Mouse (Mus musculus) kidney, postnatal 25 days (tissue): ENCODE measurements at regions not wholly inside any gene's neighbourhood (a gene's known extent, or its start where the extent isn't known, plus 50 kb on each side); places are given as distances from the start of the nearest gene placed in this dataset.
A peak's percentile ranks its signal among the peaks of the same experiment; 100 is the strongest.

Experiments
- DNase-seq, 2 experiments: peaks; one replicate each; pipeline ENCODE4 v3.0.0; 2021; ENCODE audit warnings: mixed read lengths in 2 of 2

DNA sequence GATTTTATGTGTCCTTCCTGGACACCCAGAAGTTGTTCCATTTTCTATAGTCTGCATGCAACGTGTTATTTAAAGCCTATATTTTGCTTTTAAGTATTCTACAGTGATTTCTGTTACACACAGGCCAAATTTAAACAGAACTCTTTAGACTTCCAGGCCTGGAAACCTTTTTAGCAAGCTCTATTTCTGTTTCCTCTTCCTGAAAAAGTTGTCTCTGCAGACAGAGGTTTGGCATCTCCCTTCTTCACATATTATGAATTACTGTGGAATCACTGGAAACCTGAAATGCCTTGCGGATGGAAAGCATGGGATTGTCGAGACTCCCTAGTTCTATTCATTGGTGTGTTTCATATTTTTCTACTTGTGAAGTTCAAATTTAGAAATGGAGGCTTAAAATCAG lies 530.7 kb downstream of the Cd109 start:
- no peak for DNase-seq

DNA sequence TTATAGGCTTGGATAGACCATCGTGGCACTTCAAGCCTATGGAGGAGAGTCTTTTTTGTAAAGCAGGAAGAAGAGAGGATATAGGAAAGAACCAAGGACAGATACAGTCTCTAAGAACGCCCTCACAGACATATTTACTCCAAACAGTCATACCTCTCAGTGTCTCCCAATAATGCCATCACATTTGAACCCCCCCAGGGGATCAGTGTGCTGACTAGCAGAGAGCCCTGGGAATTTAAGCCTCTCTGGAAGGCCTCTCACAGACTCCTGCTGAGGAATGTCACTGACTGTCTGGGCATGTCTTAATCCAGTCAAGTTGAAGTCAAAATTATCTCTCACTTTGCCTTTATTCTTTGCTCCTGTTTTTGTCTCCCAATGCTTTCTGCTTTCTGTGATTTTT lies 550.2 kb downstream of the Cd109 start:
- DNase-seq, result no peak

DNA sequence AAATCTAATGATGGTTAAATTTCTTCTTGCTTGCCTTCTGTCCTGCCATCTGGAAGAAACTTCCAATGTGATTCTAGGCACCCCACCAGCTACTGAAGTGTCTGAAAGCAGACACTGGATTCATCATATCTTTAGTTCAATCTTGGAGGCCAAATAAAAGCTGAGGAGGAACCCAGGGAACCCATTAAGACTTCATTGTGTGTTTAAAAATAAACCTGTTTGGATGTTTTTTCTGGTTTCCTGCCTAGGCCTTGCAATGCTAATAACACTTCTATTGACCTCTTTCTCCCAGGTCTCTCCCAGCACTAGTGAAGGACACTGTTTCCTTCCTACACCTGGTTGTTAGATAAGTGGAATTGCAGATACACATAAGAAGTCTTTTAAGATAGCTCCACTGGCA lies 545.6 kb downstream of the Col12a1 start:
- no peak for DNase-seq

DNA sequence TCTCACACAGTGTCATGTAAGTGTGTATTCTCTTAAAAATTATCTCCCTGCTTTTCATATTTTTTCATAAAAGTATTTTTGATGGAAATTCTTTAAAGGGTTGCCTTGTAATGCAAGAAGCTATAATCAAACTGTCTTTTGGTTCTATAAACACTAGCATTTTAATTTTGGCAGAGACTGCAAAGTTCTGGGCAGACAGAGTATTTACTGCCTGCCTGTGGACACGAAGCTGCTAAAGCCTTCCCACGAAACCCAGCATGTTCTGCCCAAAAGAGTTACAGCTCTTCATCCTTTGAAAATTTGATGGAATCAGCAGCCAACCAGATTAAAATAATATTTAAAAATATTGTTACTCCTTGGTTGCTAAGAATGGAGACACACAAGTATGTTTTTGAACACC lies 538.7 kb downstream of the Col12a1 start:
- DNase-seq, result no peak

DNA sequence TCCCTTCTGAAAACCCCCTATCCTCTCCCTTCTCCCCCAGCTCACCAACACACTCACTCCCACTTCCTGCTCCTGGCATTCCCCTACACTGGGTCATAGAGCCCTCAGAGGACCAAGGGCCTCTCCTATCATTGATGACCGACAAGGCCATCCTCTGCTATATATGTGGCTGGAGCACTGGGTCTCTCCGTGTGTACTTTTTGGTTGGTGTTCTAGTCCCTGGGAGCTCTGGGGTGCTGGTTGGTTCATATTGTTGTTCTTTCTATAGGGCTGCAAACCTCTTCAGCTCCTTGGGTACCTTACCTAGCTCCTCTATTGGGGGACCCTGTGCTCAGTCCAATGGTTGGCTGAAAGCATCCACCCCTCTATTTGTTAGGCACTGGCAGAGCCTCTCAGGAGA lies 523.2 kb downstream of the Col12a1 start:
- no peak for DNase-seq

DNA sequence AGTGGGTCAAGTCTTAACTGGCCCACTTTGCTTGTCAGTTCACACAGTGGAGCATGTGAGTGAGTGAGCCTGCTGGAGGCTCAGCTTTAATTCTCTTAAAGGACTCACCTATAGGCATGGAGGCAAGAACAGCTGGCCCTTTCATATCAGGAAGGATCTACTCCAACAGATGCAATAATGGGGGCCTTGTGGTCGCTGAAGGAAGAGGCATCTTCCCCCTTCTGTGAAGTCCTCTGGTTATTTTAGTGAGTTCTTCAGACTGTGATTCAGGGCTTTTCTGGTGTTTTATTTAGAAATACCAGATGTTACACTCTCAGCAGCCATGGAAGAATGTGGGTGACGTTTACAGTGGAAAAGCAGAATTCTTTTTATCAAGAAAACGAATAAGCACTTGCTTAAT lies 516.9 kb downstream of the Col12a1 start:
- no peak for DNase-seq

DNA sequence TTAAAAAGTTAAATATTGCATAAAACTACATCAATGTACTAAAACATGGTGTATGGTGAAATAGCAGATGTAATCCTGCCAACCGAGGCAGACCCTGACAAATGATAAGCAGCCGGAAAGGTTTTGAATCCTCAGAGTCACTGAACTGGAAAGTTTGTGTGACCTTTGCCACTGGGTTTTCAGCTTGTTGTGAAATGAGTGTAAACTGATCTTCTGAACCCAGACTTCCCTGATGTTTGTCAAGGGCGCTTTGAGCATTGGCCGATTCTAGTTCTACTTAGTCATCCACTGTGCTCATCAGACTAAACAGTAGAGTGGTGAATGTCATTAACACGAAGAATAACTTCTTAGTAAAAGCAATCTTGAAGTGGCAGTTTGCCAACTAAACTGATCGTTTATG lies 505.3 kb downstream of the Col12a1 start:
- peak; percentile 9 to 32 for DNase-seq

DNA sequence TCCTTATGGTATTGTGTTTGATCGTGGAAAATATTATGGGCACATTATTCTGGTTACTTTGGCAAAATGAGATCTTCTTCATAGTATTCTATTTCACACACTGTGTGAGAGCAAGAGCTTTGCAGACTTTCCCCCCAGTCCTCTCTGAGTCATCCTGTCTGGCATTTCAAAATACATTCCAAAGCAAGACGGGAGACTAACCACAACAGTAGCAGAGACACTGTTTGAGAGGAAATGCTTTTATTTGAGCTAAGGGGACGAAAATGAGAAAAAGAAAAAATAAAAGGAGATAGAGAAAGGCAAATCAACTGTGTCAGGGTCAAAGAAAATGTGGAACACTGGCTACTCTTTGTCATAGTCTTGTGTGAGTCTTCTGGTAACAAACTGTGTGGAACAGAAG lies 502.6 kb downstream of the Col12a1 start:
- no peak for DNase-seq

DNA sequence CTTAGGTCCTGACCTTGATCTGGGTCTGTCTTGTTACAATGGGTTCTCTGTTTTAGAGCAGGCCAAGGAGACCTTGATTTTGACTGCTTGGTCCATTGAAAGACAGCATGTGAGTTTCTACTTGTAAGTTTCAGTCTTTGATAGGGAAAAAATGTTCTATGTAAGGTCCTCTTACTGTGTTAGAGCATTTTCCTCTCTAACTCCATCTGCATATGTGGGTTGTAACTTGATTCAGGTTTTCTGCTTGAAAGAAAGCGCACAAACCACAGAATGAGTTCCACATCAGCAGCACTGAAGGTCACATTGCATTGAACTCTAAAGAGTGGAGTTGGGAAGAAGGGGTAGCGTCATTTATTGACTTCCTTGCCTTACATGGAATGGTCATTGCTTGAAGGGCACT lies 502.2 kb downstream of the Col12a1 start:
- DNase-seq, result no peak

DNA sequence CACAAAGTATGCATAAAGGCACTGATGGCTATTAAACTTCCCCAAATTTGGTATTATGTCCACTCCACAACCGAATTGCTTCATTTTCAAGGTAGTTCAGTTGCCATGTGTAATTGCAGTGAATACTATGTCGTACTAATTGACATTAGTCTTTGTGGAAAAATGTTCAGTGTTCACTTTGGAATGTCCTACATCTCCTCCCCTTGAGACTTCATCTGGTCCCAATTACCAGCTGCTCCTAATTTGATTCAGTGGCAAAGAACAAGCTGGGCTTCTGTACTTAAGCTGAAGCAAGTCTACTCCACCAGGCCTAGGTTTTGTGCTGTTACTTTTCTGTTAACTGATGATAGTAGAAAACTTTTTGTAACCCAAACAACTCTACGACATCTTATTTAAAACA lies 485.6 kb downstream of the Col12a1 start:
- no peak for DNase-seq

DNA sequence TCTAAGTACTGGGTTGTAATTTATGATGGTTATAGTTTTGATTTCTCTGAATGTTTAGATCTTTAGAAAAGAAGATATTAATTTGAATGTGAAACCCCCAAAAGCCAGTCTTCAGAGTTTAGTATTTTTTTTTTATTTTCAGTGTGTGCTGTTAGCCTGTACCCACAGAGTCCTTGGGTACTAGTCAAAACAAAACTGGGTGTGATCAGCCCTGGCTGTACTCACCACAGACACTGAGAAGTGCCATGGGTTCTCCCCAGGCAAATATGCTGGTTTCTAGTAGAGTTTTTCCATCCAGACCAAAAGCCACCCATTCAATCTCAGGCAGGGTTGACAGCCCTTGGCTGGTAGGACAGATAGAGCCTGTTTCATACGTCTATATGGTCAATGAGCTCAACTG lies 484.9 kb downstream of the Col12a1 start:
- DNase-seq, result no peak

DNA sequence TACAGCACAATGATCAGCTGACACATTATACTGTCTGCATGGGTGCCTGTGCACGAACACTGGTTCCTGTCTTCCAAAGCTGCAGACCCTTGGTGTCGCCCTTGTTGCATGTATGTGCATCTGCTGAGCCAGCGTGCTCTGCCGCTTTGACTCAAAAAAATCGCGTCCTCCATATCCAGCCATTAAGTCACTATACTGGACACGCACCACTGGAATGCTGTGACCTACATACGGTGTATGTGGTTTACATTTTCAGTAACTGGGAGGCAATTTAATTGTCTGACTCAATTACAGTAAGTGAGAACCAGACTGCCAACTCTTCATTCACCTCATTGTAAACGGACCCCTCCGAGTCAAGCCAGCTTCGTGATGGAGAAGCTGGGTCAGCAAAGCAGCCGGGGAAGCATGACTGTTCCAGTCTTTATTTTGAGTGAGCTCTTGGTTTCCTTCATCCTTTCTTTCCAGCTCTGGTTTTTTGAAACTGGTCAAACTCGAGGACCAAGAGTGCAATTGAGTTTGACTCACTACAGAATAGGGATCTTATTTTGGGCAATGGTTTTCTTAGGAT lies 448.9 kb downstream of the Col12a1 start:
- DNase-seq, result no peak

DNA sequence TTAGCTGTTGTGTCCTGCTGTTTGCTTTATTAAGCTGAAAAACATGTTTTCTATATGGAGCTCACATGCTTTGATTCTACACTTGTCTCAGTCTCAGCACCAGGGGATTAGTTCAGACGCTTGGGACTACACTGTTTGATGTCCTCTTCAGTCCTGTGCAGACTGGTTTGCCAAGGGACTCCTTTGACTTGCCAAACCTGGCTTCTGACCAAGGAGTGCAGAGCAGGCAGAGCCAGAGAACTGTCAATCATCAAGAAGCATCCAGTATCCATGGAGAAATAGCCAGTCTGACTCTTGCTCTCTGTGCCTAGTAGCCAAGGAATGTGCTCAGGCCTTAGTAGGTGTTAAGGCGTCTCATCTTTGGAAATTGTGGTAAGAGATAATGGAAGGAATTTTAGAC lies 448.4 kb downstream of the Col12a1 start:
- no peak for DNase-seq

DNA sequence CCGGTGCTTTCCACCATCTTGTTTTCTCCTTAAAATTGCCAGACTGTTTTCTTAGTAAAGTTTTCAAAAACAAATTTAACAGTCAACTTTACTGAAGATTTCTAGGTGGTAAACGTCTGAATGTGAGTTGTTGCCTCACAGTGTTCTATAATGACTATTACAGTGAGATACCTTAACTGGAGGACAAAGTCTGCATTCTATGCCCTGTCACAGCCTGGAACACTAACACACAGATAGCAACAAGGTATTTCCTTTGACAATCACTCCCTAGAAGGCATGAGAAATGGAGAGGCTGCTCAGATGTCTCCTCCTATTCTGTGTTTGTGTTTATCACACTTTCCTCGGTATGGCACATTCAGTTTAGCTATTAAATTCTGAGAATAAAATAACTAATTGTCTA lies 430.8 kb downstream of the Col12a1 start:
- DNase-seq, result no peak

DNA sequence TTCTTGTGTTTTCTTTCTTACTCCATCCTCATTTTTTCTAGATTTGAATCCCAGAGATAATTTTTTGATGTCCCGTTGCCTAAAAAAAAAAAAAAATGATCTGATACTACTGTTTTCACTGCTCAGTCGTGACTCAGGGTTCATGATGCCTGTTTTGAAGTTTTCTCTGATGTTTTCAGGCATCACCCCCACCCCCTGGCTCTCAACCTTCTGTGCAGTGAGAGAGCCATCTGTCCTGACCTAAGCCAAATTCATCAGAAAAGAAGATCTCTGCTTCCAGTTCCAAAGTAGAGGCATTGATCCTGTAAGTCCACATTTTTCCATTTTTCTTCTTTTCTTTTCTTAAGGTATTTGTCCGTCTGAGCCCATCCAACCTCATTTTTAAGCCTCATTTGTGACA lies 423.3 kb downstream of the Col12a1 start:
- DNase-seq, result no peak

DNA sequence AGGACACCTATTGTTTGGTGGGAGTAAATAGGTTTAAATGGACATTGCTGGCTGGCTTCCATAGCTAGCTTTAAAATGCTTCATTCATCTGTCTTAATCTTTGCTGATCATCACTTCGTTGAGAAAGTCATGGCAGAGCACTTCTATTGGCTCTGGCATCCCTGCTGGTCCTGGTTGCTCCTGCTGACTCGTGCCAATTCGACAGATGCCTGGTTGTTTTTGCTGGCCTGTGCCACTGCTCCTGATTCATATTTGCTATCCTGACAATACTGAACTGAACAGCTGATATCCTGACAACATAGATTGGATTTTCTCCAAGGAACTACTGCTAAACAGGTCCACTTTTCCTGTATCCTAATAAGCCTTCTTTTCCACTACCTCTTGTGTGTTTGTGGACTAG lies 417.1 kb downstream of the Col12a1 start:
- DNase-seq, result no peak

DNA sequence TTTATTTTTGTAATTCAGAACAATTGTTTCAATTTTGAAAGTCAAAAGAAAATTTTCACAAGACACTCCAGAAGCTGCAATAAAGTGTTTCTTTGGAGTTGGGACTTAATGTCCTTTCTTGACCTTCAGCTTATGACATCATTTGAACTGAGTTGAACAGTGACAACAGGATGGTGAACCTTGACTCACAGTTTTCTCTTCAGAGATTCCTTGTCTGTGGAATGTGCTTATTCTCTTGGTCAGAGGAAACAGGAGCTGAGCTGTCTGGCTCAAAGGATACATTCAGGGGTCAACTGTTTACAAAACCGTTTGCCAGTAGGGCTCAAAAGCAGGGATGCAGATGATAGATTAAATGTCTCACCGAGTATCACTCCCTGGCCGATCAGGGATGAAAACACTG lies 408.0 kb downstream of the Col12a1 start:
- no peak for DNase-seq

DNA sequence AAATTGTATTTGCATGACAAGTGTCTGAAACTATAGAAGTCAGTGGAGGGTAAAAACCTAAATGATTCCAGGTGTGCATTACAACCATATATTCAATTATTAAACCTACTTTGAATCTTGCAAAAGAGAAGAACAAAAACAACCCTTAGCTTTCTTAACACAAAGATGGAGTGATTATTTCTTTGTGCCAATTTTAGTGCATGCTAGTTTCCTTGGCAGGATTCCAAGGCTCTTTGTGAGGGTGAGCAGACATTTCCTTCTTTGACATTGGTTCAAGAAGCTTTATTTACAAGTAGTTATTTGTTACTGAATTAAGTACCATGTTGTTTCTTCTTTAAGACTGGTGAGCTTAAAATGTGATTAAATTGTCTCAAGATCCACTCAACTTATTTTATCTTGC lies 401.2 kb downstream of the Col12a1 start:
- peak in 1 of 2 experiments; percentile 4 for DNase-seq

DNA sequence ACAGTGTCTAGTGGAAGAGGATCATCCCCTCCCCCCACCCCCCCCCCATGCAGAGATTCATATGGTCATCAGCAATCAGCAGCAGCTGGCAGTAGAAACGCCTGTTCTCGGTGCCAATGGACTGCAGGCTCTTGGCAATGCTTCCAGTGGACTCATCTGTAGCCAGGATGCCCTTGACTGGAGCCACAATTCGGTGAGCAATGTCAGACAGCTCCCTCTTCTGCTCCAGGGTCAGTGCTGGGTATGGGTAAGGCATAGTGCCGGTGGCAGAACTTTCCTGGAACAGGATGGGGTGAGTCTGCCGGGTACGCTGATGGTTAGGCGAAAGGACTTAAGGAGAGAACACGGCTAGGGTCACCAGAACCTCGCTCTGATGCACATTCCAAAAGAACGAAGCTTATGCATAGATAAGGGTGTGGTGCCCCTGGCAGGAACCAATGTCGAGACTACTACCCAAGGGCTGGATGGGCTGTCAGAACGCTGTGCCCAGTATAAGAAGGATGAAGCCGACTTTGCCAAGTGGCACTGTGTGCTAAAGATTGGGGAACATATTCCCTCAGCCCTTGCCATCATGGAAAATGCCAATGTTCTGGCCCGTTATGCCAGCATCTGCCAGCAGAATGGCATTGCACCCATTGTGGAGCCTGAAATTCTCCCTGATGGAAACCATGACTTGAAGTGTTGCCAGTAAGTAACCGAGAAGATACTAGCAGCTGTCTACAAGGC lies 372.1 kb downstream of the Col12a1 start:
- no peak for DNase-seq

DNA sequence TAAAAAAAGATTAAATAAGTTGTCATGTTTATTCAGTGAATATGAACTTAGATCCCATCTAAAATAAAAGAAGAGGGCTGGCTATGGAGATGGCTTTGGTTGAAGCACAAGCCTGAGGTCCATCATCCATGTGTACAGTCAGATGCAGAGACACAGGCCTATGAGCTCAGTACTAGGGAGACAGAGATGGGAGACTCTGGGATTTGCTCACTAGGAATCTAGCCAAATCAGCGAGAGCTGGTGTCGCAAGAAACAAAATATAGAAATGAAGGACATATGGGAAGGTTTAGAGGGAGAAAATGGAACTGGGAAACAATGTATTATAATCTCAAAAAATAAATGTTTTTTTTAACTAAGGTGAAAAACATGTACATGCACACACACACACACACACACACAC lies 326.6 kb downstream of the Col12a1 start:
- DNase-seq, result no peak

DNA sequence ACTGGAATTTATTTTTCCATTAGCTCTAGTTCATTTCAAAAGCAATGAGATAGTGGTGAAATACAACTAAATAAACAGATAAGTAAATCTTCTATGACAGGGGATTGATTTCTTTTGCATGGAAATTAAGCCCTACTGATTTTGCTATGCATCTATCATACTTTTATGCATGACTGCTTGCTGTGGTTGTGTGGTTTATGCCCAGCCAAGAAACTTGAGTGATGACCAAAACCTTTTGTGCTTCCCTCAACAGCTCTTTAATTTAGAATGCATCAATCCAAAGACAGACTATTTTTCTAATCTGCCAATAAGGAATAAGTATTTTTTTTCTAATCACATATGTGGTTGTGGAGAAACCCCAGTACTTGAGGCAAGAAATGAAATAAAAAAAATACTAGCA lies 303.6 kb downstream of the Col12a1 start:
- no peak for DNase-seq

DNA sequence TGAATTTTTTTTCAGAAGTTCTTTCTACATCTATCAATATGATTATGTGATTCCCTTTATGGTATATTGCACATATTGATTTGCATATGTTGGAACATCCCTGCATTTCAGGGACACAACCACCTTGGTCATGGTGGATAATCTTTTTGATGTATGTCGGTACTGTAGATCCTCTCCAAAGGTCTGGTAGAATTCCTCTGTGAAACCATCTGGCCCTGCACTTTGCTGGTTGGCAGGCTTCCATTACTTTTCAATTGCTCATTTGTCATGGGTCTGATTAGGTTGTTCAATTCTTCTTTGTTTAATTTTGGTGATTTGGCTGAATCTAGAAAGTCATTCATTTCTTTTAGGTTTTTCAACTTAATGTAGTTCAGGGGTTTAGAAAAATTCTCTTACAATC lies 288.2 kb downstream of the Col12a1 start:
- no peak for DNase-seq

DNA sequence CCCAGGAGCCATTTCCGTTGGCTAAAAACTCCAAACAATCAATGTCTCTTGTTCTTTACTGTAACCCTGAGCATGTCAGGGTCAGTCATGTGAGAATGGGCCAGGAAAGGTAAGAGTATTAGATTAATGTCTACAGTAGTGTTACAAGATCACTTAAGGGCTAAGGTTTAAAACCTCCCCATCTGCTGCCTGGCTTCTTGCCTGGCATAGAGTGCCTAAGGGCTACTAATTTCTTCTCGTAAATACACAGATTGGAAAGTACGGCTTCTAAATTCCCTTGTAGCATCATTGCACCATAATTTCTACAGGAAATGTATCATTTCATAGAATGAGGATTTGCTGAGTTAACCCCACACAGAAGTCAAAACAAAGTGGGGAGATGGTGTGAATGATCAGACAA lies 281.0 kb downstream of the Col12a1 start:
- no peak for DNase-seq

DNA sequence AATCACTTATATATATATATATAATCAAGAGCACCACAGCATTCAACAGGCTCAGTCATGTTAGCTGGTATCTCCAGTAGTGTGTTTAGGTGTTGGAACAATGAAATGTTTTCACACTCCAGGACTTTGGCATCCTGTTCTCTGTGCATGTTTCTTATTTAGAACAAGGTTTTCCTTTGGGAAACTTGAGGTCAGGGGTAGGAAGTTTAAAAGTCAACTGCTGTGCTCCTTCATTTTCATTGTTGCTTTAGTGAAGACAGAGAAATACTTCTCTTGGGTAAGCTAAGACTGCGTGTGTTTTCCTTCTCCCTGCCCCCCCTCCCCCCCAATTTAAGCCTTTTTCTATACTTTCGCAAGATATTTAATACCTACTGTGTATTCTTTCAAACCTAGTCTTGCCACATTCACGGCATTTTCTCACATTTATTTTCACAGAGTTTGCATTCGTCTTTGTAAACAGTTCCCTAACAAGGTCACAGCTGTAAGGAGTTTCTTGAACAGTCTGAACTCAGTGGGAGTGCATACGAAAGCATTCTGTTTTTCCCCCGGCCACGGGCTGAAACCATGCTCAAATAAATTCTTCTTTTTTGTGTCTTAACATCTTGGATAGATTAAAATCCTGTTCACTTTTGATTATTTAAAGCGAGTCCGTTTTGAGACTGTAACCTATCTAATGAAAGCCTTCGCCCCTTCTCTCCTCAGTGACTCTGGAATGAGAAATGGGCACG lies 279.2 kb downstream of the Col12a1 start:
- no peak for DNase-seq

DNA sequence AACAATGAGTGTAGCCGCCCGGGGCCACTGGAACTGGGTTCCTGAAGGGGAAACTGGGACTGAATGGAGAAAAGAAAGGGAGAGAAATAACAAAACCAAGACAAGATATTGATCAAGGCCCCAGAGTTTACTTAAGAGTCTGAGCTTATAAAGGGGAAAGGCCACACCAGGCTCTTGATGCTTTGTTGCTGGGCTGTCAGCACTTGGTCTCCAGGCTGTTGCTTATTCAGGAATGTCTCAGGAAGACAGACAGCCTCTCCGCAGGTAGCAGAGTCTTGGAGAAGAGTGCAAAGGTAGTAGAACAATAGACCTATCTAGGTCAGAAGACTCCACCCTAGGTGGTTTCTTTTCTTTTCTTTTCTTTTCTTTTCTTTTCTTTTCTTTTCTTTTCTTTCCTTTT lies 263.4 kb downstream of the Col12a1 start:
- DNase-seq, result no peak
